Mouse (Mus musculus): Measurements from ENCODE around the gene Olfr178.

Gene Olfr178

DNA sequence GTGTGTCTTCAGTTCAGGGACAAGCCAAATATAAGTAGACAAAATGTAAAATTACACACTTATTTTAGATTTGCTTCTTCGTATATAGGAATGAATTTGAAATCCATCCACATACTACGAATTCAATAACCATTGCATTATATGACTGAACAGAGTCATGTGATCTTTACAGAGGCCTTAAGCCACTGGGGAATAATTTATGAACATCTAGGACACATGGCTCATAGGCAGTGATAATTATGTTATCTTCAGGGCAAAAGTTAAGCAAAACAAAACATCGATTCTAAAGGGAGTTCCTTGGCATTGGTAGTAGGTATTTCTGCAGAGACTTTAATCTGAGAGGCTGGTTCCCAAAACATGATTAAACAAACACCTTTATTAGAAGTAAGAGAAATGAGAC is at the start of gene Olfr178:
Gene Olfr178 (minus strand): TSS at position 101 of the 400 bp plus-strand sequence.
- no peak for DNase-seq

DNA sequence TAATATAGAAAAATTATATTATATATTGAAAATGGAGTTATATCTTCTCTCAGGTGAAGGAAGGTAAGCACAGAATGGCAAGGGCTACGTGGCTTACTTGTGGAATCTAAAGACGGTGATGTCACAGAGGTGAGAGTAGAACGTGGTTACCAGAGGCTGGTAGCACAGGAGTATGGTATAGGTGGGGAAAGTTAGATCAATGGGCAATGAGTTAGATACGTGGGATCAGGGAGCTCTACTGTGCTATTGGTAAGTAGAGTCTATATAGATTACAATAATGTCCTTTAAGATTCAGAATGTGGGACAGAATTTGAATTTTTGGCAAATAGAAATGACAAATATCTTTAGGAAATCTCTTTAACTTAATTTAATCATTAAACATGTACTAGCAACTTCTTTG is 37.4 kb upstream of the Olfr178 start, which contains the start of gene Olfr180:
Gene Olfr180 (minus strand): TSS at position 101 of the 400 bp plus-strand sequence.
- no peak for DNase-seq

DNA sequence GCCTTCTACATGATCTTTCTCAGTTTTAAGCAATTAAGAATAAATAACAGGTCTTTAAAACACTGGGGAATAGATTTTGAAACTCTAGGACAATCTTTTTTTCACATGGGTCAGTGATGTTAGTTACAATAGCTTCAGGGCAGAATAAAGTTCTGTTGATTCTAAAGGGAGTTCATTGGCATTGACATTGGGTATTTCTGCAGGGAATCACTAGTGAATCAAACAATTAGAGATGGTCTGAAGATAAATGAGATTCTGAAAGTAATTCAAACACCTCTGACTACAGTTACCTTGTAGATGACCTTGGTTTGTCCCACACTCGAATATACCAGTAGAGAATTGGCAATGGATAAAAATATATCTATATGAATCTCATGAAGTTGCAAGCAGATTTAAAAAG is 36.8 kb upstream of the Olfr178 start, which contains the start of gene Olfr181:
Gene Olfr181 (minus strand): TSS at position 101 of the 400 bp plus-strand sequence.
- no peak for DNase-seq

DNA sequence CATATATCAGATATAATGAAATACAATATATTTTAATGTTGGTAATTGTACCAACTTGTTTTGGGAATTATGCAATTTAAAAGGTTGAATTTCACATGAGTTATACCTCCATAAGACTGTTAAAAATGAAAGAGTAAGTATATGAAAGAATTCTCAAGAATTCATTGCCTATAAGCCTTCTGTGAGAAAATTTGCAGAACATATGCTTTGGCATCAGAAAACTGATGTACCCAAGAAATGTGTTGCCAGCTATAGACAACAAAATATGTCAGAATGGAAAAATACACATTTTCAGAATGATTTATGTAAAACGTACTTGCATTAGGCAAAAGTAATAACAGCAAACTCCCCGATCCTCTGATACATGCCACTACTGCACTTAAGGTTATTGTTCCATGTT is 7.4 kb downstream of the Olfr178 start:
- DNase-seq = no peak

DNA sequence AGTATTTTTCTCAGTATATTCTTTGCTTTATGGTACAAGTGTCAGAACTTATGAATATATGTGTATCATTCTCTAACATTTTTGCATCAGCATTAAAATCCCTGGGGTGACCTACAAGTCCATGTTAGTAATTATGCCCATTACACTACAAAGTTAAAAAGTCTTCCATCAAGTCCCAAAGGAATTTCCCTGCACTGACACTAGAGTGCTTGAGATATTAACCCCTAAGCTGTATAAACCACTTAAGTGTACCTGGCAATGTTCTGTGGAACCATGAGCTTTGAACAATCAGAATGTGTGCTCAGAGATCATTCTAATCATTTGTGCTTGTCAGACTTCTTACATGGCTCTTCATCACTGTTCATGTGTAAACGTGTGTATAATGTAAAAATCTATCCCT is 17.2 kb downstream of the Olfr178 start, which contains the start of gene Olfr177:
Gene Olfr177 (minus strand): TSS at position 101 of the 400 bp plus-strand sequence.
- DNase-seq = no peak

DNA sequence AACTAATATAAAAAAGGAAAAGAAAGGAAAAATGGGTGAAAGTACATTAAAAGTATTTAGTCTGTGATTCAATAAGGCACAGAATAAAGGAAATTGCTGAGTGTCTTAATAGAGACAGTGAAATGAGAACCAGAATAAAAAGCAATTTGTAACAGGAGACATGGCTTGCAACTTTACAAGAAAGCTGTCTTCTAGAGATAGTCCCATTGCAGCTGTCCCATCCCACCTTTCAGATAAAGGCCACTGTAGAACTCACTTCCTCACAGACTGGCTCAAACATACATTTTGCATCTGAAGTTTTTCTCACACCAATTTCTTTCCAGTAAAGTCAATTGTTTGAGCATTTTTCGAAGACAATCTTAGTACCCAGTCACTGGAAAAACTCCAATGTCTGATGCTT is 30.4 kb downstream of the Olfr178 start:
- no peak for DNase-seq

DNA sequence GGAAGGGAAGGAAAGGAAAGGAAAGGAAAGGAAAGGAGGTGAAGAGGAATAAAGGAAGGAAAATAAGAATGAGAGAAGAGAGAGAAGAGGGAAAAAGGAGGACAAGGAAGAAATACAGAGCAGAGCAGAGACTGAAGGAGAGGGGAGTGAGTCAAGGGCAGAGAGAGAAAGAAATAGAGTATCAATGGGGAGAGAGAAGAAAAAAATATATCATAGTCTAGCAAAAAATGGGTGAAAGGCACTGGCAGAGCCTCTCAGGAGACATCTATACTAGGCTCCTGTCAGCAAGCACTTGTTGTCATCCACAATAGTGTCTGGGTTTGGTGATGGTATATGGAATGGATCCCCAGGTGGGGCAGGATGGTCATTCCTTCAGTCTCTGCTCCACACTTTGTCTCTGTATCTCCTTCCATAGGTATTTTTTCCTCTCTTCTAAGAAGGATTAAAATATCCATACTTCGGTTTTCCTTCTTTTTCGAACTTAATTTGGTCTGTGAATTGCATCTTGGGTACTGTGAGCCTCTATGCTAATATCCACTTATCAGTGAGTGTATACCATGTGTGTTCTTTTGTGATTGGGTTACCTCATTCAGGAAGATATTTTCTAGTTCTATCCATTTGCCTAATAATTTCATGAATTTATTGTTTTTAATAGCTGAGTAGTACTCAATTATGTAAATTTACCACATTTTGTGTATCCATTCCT is 31.7 kb downstream of the Olfr178 start:
- DNase-seq = no peak
